Mouse (Mus musculus): ENCODE measurements at regions not wholly inside any gene's neighbourhood (a gene's known extent, or its start where the extent isn't known, plus 50 kb on each side); places are given as distances from the start of the nearest gene placed in this dataset.
A peak's percentile ranks its signal among the peaks of the same experiment; 100 is the strongest.

DNA sequence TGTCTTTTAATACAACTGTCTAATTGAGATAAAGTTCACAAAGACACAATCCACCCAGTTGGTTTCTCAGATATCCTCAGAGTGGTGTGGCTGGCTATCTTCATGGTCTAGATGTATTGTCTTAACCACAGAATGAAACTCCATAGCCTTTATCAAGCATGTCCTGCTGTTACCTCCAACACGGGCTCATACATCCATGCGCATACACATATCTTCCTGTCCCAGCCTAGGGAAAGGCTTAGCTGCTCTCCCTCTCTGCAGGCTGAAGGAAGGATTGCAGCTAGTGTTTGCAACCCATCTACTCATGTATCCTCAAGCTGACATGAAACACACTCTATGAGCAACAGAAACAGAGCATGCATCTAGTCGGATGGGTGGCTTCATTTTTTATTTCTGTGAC, 517.2 kb upstream of the Mgmt start:
- DNase-seq (ENCODE audit: low read depth), result no peak

DNA sequence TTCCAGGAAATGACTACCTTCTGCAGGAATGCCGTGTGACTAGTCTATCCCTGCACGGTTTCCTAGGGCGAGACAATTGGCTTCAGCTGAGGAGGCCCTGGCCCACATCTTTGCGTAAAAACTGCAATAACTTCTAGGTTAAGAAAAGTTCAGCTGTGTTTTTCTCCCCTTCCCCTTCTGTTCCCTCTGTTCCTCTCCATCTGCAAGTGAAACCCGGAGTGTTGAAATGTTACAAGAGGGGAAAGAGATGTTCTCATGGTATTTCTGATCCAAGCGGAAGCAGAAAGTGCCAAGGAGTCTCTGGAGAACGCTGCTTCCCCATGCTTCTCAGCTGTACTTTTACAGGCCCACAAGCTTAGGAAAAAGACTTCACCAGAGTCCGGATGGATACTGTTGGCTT, 516.7 kb upstream of the Mgmt start:
- DNase-seq (ENCODE audit: low read depth), result no peak

DNA sequence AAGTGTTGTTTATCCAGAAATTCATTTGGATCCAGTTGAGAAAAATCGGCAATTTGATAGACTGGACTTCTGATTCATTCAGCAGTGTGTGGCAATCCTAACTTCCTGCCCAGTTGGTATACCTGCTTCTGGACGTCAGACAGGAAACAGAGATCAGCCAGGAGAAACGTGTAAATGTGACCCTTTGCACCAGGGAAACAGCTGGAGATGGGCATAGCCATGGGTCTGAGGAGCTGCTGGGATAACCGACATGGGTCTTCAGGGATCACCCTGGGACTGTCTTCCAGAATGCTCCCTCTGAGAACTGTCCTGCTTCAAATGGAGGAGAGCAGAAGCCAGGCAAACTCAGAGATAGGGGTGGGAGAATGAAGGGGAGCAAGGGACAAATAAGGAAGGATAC, 516.1 kb upstream of the Mgmt start:
- no peak for DNase-seq (ENCODE audit: low read depth)

DNA sequence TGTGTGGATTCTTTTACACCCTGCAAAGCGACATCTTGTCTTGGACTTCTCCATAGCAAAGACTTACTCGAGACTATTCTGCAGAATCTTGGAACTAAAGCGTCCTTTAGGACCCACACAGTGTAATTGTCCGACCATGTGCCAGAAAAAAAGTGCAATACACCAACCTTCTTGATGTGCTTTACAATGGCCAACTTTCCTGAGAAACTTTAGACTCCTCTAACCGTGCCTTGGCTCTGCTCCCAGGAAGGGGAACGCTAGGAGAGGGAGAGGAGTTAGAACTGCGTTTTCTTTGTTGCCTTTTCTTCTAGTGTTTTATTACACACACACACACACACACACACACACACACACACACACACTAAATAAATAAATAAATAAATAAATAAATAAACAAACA, 515.1 kb upstream of the Mgmt start:
- DNase-seq (ENCODE audit: low read depth), result no peak

DNA sequence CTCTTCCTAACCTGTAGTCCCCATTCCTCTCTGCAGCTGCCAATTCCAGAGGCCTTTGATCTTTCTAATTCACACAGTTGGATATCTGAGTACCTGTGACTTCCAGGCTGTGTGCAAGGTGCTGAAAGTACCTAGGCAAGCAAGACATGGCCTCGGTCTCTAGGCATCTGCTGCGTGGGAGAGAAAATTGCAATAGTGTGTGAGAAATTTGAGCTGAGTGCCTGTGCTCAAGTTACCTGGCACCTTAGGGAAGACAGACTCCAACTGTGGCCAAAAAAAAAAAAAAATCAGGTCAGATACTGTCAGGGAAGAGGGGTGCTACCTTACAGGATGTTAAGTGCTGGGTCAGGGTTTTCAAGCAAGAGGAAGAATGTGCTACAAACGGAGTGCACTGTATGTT, 514.7 kb upstream of the Mgmt start:
- DNase-seq (ENCODE audit: low read depth), result no peak

DNA sequence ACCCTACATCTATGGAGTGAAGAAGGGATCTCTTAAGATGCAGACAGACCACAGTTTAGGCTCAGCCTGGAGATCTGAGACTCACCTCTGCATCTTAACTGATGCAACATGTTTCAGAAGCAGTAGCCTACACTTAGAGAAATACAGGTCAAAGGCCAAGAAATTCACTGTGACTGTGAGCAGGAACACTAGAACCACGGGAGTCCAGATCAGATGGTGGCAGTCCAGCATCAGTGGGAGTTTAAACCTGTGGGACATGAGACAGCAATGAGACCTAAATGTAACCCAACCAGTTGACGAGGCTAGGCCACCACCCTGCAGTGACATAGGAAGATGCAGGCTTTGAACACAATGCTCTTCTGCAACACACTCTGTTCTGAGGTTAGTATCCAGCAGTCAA, 511.1 kb upstream of the Mgmt start:
- DNase-seq (ENCODE audit: low read depth), result no peak

DNA sequence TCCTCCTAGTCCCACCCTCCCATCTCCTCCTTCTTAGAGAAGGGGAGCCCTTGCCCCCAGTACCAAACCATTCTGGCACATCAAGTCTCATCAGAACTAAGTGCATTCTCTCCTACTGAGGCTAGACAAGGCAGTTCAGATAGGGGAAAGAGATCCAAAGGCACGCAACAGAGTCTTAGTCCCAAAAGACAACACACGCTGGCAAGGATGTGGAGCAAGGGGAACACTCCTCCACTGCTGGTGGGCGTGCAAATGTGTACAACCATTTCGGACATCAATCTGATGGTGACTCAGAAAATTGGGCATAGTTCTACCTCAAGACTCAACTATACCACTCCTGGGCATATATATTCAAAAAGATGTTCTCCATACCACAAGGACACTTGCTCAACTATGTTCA, 506.7 kb upstream of the Mgmt start:
- no peak for DNase-seq (ENCODE audit: low read depth)

DNA sequence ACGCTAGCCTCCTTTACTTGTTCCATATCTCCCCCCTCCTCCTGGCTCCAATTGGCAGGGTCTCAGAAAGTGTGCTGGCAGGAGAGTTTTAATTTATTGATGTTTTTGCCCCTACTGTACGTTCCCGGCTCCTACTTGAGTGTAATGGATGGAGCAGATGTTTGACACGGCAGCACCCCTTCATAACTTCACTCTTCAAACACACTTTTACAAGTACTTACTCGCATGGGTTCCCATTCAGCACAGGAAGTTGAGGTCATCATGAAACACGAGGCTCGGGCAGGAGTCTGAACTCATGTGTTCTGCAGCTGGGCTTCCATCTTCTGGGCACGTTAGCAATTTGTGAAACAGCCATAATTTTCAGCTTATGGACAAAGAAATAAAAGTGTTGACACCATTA, 504.3 kb upstream of the Mgmt start:
- no peak for DNase-seq (ENCODE audit: low read depth)

DNA sequence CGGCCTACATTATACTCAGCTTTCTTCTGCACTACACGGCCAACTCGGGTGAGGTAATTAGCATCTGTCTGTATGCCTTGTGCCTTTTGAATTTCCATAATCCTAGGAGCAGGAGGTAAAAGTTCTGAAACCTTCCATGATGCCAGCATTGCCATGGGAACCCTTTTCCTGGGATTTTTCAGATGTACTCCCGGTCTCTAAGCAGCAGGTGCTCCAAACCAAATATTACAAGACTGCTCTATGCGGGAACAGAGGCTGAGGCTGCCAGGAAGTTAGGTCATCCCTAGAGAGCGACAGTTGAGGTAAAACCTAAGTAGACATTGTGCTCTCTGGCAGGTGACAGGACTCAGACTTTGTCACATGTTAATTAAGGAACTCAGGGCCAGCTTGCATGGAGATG, 501.0 kb upstream of the Mgmt start:
- DNase-seq (ENCODE audit: low read depth), result no peak

DNA sequence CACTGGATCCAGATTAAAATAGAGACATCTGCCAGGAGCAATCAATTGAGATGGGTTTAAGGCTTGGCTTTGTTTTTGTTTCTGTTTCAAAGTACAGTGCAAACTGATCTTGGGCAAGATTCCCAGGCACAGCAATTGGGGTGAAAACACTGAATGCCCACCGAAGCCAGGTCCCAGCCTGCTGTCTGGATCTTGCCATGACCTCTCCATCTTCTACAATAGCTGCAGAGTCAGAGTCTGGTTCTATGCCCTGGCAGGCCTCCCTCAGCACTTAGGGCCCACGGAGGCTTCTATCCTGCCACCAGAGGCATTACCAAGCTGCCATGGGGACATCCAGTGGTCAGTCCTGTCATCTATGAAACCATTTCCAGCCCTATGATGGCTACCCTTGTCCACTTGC, 498.6 kb upstream of the Mgmt start:
- DNase-seq (ENCODE audit: low read depth), result no peak

DNA sequence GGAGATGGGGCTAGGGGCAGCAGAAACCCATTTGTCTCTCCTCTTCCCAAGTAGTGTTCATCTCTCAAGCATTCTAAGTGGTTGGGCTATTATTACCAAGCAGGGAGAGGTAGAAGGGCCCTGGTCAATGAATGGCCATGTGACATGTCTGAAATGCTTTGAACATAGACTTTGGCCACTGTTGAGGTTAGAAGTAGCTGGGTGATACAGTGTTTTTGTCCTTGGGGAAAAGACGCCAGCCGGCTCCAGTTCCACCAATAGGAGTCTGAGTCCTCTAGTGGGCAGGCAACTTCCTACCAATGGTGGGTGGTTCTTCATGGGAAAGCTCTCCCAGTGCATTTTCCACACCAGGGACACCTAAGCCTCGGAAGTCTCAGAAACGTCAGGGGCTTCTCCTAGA, 497.3 kb upstream of the Mgmt start:
- no peak for DNase-seq (ENCODE audit: low read depth)

DNA sequence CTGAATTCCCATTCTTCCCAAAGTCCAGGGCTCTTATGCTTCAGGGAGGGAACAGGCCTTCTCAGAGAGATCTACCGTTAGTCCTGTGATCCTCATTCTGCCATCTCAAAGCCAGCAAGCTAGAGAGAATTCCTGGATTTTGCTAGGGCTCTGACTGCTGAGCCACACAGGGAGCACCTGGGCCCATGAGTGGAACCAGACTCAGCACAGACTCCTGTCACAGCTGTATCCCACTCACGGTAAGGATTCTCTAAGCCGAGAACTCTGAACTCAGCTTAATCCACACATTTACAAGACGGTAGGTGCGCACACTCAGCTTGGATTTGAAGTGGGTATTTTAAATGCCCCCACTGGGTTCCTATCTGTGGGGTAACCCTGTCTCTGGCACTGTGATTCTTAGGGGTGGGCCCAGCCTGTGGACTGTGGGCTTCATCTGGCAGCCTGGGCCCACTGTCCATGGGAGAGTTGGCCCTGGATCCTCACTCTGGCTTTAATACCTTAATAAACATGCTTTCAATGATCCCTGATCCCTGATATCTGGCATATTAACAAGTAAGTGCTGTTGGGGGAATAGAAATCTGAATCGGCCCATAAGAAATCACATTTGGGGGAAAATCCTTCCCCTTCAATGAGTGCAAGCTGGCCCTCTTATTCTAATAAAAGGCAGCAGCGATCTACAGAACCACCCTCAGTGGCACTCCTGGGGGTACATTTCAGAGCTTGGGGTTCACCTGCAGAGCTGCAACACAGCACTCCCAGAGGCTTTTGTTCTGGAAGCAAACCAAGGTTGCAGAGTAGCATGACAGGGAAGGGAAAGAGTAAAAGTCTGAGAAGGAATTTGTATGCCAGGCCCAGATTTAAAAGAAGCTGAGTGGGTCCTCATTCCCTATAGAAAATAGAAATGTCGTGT, 491.5 kb upstream of the Mgmt start:
- DNase-seq (ENCODE audit: low read depth), result no peak

DNA sequence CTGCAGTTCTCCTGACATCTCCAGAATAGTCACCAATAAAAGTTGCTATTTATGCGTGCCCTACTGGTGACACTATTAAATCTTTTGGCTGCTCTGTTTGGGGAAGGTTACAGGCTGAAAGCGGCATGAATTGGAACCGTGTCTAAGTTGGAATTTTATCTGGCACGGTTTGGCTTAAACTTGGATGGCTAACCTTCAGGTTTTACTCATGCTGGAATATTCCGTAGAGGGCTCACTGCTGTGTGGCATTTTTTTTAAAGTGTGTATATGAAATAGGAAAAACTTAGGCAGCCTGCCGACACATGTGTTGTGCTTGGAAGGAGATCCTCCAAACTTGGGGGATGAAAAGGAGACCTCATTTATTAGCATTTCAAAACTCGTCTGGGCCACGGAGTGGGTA, 489.0 kb upstream of the Mgmt start:
- no peak for DNase-seq (ENCODE audit: low read depth)

DNA sequence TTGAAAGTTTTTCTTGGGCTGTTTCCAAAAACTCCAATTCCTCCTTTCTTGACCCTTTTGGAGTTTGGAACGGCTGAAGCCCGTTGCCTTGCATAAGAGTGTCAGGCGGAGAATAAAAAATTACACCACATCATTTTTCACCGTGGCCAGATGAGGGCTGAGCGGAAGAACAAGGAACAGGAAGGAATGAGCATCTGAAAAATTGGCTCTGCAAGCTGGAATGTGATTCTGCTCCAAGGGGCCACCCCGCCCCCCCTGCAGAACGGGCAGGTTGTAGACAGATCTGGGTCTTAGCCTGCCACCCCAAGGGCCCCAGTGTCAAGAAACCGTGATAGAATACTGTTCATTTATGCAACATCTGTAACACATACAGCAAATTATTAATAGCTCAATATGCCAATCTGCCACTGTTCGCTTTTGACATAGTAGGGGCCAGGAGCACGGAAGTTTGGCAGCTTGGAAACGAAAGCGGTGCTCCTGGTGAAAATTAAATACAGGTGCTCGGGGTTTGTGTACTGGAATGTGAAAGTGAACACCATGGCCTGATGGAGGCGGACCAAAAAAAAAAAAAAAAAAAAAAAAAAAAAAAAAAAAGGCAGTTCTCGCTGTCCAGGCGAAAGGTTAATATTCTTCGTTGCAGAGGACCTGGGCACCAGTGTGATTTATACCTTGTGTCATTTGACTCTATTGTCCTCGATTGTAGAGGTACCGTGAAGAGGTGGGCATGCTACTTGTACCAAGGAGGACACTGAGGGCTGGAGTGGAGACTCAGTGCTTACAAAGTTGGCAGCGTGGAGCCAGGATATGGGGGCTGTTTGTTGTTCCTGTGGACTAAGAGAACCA, 487.9 kb upstream of the Mgmt start:
- DNase-seq (ENCODE audit: low read depth), result peak; percentile 5

DNA sequence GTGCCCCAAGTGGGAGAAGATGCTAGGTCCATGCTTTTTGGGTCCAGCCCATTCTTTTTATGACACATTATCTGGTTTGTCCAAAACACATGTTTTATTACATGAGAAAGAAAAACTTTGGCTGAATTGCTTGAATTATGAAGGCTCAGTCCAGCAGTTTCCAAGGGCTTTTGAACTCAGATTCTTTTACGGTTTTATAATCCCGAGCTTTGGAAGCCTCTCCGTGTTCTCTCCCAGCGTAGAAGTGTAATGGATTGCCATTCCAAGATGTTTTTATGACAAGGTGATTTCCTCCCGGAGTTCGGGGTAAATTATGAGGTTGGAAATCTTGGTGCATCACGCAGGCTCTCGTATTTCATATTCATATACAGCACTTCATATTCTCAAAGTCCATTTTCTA, 479.6 kb upstream of the Mgmt start:
- no peak for DNase-seq (ENCODE audit: low read depth)

DNA sequence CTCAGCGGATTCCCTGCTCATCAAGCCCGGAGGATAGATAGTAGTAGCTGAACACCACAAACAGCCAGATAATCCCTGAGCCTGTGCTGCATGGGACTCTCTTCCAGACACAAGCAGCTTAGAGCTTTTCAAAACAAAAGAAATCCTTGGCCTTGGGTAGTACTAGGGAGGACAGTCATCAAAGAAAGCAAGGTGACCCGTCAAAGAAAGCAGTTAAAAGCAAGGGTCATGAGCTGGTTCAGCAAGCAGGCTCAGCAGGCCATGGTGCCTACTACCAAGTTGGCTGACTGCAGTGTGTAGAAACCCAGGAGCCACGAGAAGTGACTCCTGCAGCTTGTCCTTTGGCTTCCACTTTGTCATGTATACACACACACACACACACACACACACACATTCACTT, 477.1 kb upstream of the Mgmt start:
- DNase-seq (ENCODE audit: low read depth), result no peak

DNA sequence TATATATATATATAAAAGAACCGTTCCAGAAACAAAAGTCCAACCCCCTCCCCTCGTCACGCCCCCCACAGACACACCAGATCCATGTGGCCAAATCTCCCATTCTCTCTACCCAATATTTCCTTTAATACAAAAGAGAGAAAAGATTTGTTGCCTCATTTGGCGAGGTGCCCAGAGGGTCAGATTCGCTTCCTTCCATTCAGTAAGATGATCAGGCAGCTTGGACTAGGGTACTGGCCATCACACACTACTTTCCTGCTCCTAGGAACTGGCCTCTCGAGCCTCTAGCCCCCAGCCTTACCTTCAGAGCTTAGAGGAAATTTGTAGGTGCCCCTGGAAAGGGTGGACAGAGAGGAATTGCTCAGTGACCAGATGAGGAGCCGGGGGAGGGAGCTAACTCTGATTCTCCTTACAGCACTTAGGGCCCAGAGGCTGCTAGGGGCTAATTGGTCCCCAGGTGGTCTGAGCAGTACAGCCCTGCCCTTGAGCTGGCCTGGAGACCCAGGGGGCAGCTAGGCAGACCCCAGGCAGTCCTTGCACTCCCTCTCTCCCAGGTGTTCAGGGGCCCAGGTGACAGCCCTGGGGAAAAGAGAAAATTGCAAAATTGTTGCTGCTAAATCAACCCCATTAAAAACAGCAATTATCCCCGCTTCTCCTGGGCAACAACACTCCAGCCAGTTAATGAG, 470.4 kb upstream of the Mgmt start:
- DNase-seq (ENCODE audit: low read depth), result no peak

DNA sequence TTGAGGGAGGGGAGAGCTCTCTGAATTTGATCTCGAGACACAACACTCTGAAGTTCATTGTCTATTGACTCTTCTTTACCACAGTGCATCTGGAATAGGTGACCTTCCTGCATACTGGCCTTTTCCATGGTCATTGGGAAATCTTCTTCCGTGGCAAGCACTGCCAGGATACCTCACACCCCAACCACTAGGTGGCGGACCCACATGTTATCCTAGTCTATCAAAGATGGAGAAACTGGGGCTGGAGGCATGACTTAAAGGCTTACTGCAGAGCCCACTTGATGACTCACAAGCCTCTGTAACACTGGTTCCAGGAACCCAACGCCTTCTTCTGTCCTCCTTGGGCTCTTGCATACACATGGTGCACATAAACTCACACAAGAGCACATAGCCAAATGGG, 467.2 kb upstream of the Mgmt start:
- DNase-seq (ENCODE audit: low read depth), result no peak

DNA sequence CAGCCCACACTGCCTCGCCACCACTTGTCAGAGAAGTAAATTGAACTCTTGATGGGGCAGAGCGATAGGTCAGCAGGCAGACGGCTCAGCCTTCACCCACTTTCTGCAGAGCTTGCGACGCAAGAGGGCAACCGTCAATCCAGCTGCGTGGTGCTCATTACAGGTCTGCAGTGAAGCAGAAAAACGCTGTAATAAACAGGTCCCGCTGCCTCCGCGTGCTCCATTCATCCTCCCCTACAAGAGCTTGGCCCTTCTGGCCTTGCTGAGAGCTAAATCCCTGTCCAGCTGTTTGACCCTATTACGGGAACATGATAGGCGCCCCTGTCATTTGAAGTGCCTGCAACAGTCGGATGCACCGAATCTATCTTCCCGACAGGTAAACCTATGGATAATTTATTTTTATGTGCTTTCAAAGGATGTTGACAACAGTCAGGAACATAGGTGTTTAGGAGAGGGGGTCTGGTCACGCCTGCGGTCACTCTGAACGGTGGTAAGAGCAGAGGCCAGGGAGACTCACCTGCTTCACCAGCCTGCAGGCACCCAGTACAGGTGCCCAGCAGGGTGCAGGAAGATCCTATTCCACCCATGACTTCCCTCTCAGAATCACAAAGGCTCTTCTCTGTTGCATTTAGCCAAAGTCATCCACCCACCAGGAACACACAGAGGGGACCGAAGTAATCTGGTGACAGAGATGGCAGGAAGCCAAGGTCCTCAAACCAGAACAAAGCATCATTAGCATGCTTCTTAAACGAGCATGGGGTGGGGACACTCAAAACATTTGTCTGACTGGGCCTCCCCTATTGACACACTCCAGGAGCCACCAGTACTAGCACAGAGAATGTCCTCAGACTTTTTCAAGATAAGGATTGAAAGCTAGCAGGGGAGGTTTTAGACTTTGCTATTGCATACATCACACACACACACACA, 464.1 kb upstream of the Mgmt start:
- no peak for DNase-seq (ENCODE audit: low read depth)

DNA sequence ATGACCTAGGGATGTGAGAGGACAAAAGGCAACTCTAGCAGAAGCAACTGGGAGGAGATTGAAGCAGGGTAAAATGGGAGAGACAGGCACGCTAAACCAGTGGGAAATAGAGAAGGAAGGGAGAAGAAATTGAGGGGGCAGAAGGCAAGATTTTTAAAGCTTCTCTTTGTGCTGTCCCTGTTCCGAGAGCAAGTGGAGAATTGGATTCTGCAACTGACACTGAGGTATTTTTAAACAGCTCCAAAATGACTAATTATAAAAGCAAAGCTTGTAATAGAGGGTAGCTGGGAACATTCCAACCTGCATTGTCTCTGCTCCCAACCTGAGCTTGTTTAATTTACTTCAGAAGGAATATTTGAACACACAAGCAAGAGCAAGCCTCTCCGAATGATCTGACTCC, 460.7 kb upstream of the Mgmt start:
- DNase-seq (ENCODE audit: low read depth), result no peak

DNA sequence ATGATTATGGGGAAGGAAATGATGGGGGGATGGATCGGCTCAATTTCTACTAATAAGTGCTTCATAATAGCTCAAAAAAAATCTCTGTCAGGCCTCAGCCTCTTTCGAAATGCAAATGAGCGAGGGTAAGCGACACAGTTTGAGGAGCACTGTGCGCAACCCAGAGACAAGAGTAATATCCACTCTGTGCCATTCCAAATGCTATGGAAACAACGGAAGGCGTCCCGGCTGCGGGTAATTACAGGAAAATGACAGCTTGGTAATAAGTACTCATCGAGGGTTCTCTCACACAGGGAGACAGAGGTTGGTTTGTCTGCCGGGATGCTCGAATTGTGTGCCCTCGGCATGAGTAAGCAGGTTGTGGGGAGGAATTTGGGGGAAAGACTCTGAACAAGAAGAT, 459.9 kb upstream of the Mgmt start:
- no peak for DNase-seq (ENCODE audit: low read depth)

DNA sequence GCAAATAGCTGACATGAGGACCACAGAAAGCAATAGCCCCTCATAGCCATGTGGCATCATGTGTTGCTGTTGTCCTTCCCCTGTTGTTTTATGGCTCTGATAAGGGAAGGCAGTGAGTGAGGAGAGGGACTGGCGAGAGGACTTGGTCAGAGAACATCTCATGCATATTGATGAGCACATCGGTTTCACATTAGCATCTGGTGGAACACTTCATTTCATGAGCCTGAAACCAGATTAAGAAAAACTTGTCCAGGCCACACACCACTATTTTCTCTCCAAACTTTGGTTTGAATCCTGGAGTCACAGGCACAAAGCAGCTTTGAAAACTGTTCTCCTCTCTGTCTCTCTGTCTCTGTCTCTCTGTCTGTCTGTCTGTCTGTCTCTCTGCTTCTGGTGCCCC, 451.0 kb upstream of the Mgmt start:
- no peak for DNase-seq (ENCODE audit: low read depth)
